Mouse (Mus musculus): ENCODE measurements around the gene Rapsn. TPM values are rescaled to one million over a fixed set of nuclear protein-coding genes. Genes with fewer than 3 reads are reported as not detected.

Rapsn gene
- total RNA-seq, 2 experiments from 2014 or later = 0.24 to 0.49 TPM

- intact Hi-C loops (cut with DNase I) = no loop called here
- no peak for DNase-seq (ENCODE audit: extremely low spot score in 1 of 2, low spot score in 2 of 2)
Measured at GRCm38 (mm10) chr2:91047359-91047758, 11.9 kb downstream of the Rapsn start.

DNA sequence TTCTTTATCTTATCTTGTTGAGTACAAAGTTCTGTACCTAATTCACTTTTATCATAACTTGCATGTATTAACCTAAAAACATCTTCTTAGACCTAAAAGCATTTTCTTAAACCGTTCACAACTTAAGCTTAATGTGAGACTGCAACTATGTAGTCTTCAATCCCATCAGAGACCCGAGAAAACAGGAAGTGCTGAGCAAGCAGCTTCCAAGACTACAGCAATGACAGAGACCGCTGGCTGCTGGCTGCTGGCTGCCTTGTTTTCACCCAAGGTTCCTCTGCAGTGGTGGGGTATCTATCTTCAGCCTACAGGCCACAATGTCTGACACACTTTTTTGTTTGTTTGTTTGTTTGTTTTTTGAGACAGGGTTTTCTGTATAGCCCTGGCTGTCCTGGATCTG lies 16.5 kb downstream of the Rapsn start:
- intact Hi-C loops (cut with DNase I) = loop anchor here (5.0 kb wide), 1 partner anchor 150 kb away; the partner anchor contains the start of genes Kbtbd4 and Ndufs3
- DNase-seq (ENCODE audit: extremely low spot score in 1 of 2, low spot score in 2 of 2) = no peak

GRCm38 (mm10) chr2:91052752-91053151 lies 17.3 kb downstream of the Rapsn start:
- intact Hi-C loops (cut with DNase I) = loop anchor here (5.0 kb wide), 1 partner anchor 150 kb away; the partner anchor contains the start of genes Kbtbd4 and Ndufs3

DNA sequence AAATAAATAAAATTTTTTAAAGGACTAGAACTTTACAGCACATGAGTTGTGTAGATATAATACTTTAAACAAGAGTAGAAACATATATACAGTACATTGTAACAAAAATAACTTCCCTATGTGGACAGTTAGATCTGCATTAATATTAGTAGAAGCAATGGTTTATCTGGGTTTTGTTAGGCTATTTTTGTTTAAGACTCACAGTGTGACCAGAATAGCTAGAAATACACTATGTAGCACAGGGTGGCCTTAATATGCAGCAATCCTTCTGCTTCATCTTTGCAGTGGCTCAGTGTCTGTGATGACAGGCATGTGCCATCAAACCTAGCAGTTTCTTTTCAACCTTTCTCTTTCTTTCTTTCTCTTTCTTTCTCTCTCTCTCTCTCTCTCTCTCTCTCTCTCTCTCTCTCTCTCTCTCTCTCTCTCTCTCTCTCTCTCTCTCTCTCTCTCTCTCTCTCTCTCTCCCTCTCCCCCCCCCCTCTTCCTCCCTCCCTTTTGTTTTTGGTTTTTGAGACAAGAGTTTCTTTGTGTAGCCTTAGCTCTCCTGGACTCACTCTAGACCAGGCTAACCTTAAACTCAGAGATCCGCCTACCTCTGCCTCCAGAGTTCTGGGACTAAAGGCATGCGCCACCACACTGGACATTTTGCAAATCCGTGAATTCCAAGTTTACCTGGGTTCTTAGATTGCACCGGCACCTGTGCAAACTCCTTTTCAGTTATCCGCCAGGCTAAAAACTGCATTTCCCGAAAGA lies 17.9 kb downstream of the Rapsn start:
- DNase-seq (ENCODE audit: extremely low spot score in 1 of 2, low spot score in 2 of 2) = no peak
- intact Hi-C loops (cut with DNase I) = loop anchor here (5.0 kb wide), 1 partner anchor 151 kb away; the partner anchor contains the start of genes Kbtbd4 and Ndufs3

More at GRCm38 (mm10) chr2:91052752-91053151, 17.3 kb downstream of the Rapsn start:
- DNase-seq (ENCODE audit: extremely low spot score in 1 of 2, low spot score in 2 of 2) = no peak

- intact Hi-C loops (cut with DNase I) = loop anchor here (5.0 kb wide), 1 partner anchor 152 kb away; the partner anchor contains the start of genes Kbtbd4 and Ndufs3
- DNase-seq (ENCODE audit: extremely low spot score in 1 of 2, low spot score in 2 of 2) = peak; percentile 93 to 99
Measured at GRCm38 (mm10) chr2:91053934-91054382, 18.5 kb downstream of the Rapsn start, which contains the start of gene Psmc3. Gene Psmc3, plus strand, starts transcription at chr2:91054009.

DNA sequence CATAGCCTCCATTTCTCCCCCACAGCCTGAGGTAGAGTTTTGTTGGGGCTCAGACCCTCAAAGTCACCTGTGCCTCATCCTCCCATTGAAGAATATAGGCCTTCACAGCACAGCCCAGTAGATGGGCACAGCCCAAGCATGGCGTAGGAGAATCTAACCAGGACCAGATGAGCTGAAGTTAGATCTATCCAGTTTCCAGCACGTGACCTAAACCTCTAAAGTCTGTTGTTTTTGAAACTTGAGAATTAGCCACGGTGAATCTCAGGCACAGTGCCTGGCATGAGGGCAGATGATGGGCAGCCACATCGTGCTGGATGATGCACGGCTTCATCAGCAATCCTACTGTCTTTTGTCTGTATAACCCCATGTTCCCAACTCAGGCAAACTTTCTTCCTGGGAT lies 23.0 kb downstream of the Rapsn start:
- DNase-seq (ENCODE audit: extremely low spot score in 1 of 2, low spot score in 2 of 2) = no peak
- intact Hi-C loops (cut with DNase I) = no loop called here

DNA sequence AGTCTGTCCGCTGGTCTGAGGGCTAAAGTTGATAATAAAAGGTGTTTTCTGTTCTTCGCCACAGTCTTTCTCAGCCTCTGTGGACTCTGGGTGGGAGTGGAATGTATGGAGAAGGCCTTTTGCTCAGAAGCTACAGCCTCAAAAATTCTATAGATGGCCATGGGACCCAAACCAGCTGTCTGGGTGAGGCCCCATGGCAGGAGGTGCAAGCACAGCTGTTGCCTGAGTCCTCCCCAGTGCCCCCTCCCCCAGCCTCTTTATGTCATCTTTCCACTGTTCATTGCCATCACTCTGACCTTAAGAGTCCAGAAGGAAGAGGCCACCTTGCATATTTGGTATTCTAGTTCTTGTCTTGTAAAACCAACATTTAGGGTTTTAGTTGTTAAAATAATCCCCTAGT lies 24.0 kb downstream of the Rapsn start:
- DNase-seq (ENCODE audit: extremely low spot score in 1 of 2, low spot score in 2 of 2) = no peak
- intact Hi-C loops (cut with DNase I) = no loop called here

DNA sequence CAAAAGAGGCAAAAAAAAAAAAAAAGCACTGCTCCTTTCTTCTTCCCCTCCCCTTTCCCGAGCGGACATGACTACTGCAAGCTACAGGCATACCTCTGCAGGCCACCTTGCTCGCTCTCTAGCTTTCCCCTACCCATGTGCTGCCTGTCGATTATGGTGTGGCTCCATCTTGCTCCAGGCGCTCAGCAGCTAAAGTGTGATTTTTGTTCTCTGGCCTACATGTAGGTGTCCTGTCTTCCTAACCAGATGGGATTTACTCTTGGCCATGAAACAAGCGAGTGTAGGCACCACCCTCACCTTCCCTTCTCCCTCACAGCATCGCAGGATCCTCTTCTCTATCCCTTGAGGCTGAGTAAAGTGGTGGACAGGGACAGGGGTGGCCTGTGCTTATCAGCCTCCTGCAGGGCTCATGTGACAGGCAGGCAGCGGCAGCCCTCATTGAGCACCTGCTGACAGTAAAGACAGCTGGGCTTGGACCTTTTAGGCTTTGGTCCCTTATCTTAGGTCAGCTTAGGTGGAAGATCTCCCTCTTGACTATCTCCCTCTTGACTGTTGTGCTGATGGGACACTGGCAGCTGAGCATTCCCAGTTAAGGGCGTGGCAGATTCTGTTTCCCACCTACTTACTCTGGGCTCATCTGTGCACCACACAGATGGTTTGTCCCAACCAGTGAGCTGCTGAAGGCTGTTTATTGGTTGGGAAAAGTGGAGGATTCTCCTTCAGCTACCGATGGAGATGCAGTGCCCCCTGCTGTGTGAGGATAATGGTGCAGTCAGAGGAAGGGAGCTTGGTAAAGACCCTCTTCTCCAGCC lies 25.3 kb downstream of the Rapsn start:
- intact Hi-C loops (cut with DNase I) = loop anchor here (5.0 kb wide), 1 partner anchor 193 kb away; no protein-coding TSS in a partner anchor
- DNase-seq (ENCODE audit: extremely low spot score in 1 of 2, low spot score in 2 of 2) = peak; percentile 62 to 75

DNA sequence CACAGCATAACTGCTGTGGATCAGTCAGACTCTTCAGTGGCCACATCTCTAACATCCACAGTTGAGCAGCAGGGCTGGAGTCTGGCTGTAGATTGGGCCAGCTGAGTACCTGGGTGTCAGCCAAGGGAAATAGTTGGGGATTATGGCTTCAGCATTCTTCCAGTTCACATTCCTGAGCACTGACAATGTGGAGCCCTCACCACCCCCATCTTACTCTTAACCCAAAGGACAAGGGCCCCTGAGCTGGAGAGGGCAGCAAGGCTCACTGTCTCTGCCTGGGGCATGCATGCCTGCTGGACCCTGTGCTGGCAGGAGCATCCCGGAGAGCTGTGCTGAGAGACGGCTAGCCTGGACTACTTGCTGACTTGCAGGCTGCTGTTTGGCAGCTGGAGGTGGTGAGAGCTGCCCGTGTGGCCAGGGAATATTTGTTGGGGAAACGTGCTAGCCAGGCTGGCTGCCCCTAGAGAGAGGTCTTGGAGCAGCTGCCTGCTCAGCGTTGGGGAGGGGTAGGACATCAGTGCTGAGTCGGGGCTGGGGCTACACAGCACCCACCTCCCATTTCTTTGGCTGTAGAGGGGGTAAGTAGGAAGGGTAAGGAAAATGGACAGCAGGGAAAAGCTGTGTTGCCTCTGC lies 26.5 kb downstream of the Rapsn start:
- no peak for DNase-seq (ENCODE audit: extremely low spot score in 1 of 2, low spot score in 2 of 2)
- intact Hi-C loops (cut with DNase I) = loop anchor here (5.0 kb wide), 1 partner anchor 195 kb away; no protein-coding TSS in a partner anchor

DNA sequence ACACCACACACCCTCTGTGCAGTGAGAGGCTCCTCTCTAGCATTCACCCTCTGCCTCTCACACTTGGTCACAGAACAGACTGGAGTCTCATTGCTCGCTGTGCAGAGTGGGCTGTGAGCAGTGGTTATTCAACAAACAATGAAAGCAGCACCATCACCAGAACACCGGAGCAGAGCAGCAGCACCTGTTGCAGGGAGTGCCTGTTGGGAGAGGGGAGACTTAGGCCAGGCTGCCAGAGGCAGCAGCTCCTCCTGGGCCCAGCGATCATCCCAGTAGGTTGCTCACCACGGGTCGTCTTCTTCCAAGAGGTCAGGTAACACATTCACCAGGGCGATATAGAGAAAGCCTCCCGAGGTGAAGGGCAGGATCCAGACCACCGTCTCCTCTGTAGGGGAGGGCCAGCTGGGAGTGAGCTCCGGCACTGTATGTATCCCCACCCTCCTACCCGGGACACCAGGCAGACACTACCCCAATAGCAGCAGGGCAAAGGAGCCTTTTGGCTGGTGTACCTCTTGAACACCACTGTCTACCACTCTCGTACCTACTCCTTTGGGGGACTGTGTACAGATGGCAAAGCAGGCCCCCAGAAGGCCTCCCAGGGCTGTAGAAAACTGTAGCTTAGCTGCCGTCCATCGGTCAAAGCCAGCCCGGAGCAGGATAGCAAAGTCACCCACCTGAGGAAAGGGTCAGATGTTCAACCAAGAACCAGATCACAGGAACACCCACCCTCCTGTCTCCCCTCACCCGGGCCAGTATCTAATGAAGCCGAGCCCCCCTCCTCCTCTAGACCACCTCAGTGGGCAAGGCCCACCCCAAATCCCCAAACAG lies 27.6 kb downstream of the Rapsn start:
- DNase-seq (ENCODE audit: extremely low spot score in 1 of 2, low spot score in 2 of 2) = no peak
- intact Hi-C loops (cut with DNase I) = loop anchor here (5.0 kb wide), 1 partner anchor 196 kb away; no protein-coding TSS in a partner anchor

DNA sequence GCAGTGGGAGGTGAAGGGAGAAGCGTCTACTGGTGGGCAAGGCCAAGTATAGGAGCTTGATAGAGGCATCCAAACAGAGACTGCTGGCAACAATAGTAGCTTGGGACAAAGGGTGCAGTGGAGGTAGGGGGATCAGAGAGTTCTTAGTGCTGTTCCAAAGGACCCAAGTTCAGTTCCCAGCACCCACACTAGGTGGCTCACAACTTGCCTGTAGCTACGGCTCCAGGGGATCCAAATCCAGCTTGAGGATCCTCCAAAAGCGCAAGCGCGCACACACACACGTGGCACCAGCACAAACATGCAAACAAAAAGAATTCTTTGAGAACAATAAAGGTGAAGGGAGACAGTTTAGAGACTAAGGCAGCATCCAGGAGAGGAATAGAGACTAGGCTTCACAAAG lies 28.8 kb downstream of the Rapsn start:
- intact Hi-C loops (cut with DNase I) = loop anchor here (5.0 kb wide), 1 partner anchor 197 kb away; no protein-coding TSS in a partner anchor
- no peak for DNase-seq (ENCODE audit: extremely low spot score in 1 of 2, low spot score in 2 of 2)

- intact Hi-C loops (cut with DNase I) = no loop called here
- peak; percentile 61 to 75 for DNase-seq (ENCODE audit: extremely low spot score in 1 of 2, low spot score in 2 of 2)
Measured at GRCm38 (mm10) chr2:91065544-91065943, 30.1 kb downstream of the Rapsn start.

- intact Hi-C loops (cut with DNase I) = no loop called here
- DNase-seq (ENCODE audit: extremely low spot score in 1 of 2, low spot score in 2 of 2) = no peak
Measured at GRCm38 (mm10) chr2:91066455-91066854, 31.0 kb downstream of the Rapsn start.

GRCm38 (mm10) chr2:91068162-91068871 lies 32.9 kb downstream of the Rapsn start:
- intact Hi-C loops (cut with DNase I) = no loop called here
- no peak for DNase-seq (ENCODE audit: extremely low spot score in 1 of 2, low spot score in 2 of 2)

- DNase-seq (ENCODE audit: extremely low spot score in 1 of 2, low spot score in 2 of 2) = no peak
Measured at GRCm38 (mm10) chr2:91068872-91069165, 33.4 kb downstream of the Rapsn start.

DNA sequence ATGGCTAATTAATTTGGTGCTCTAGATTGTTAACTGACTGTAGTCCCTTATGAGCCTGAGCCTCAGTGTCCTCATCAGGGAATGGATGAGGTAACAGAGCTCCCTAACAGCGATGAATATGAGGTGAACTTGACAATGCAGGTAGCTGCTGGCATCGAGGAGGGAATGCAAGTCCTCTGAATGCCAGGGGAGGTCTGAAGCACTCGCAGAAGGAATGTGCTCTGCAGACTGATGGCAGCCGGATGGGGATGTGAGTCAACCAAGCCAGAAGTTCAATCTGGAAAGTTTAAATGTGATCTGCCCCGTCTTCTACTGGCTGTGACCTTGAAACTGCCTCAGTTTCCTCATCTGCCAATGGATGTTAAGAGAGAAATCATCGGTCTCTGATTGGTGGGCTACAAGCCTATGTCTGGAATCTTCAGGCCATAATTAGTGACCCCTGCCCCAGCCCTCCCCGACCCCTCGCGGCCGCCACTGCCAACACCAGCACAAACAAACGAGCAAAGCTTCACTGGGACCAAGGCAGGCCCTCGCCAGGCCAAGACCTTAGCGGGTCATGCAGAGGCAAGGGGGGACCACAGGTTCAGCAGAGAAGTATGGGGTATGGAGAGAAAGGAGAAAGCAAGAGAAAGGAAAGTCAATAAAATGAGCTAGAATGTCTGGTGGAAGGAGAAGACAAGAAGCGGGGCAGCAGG lies 34.0 kb downstream of the Rapsn start:
- no peak for DNase-seq (ENCODE audit: extremely low spot score in 1 of 2, low spot score in 2 of 2)
- intact Hi-C loops (cut with DNase I) = no loop called here

More at GRCm38 (mm10) chr2:91068872-91069165, 33.4 kb downstream of the Rapsn start:
- intact Hi-C loops (cut with DNase I) = no loop called here

All from left cerebral cortex, postnatal 10 days (tissue).